Mouse (Mus musculus): ENCODE measurements around the gene Rbbp8nl. TPM values are rescaled to one million over a fixed set of nuclear protein-coding genes. Genes with fewer than 3 reads are reported as not detected.

Gene Rbbp8nl
- polyA plus RNA-seq, 1 experiment from 2014 or later = 0.84 TPM

GRCm38 (mm10) chr2:180276385-180276784 is 13.3 kb downstream of the Rbbp8nl start:
- H3K27ac ChIP-seq (replicated peaks; ENCODE audit: low read depth, low read length) = no peak overlapping the region
- peaks cover 10% of the 10 kb centered on the region for H3K4me1 ChIP-seq (ENCODE audit: control insufficient read depth, insufficient read depth, low read length)
- WGBS = 53% methylated on average over 4 of the region's 4 CpGs
- DNase-seq (ENCODE audit: low spot score) (no peak), ATAC-seq (ENCODE audit: low read depth) (no peak)
- no peaks in the 10 kb centered on the region for H3K9me3 ChIP-seq (ENCODE audit: control insufficient read depth, low read length)
- no peaks in the 10 kb centered on the region for H3K36me3 ChIP-seq (ENCODE audit: control insufficient read depth, insufficient read depth, low read length)
- H3K4me3 ChIP-seq (ENCODE audit: low read depth, low read length) = no peak overlapping the region
- no peaks in the 10 kb centered on the region; the same call in 1 of the 2 replicates for H3K27me3 ChIP-seq (replicated peaks; ENCODE audit: control insufficient read depth, insufficient read depth, low read length)
- no peak overlapping the region for H3K9ac ChIP-seq (ENCODE audit: low read depth, low read length)
- H3K4me2 ChIP-seq (ENCODE audit: low read depth, low read length) = peak overlapping the region; percentile 11; the same call in 1 of the 2 replicates

GRCm38 (mm10) chr2:180275836-180276235 is 13.8 kb downstream of the Rbbp8nl start:
- H3K27me3 ChIP-seq (replicated peaks; ENCODE audit: control insufficient read depth, insufficient read depth, low read length) = no peaks in the 10 kb centered on the region; the same call in 1 of the 2 replicates
- H3K4me2 ChIP-seq (ENCODE audit: low read depth, low read length) = peak overlapping the region; percentile 11; the same call in 1 of the 2 replicates
- DNase-seq (ENCODE audit: low spot score) = peak; percentile 92
- H3K4me3 ChIP-seq (ENCODE audit: low read depth, low read length) = no peak overlapping the region
- no peak overlapping the region for H3K27ac ChIP-seq (replicated peaks; ENCODE audit: low read depth, low read length)
- H3K4me1 ChIP-seq (ENCODE audit: control insufficient read depth, insufficient read depth, low read length) = peaks cover 10% of the 10 kb centered on the region
- WGBS = 2% methylated on average over 8 of the region's 8 CpGs
- H3K9ac ChIP-seq (ENCODE audit: low read depth, low read length) = no peak overlapping the region
- ATAC-seq (ENCODE audit: low read depth) = peak; percentile 48
- no peaks in the 10 kb centered on the region for H3K36me3 ChIP-seq (ENCODE audit: control insufficient read depth, insufficient read depth, low read length)
- no peaks in the 10 kb centered on the region for H3K9me3 ChIP-seq (ENCODE audit: control insufficient read depth, low read length)

- ATAC-seq (ENCODE audit: low read depth) = no peak
- peaks cover 10% of the 10 kb centered on the region for H3K4me1 ChIP-seq (ENCODE audit: control insufficient read depth, insufficient read depth, low read length)
- no peaks in the 10 kb centered on the region for H3K9me3 ChIP-seq (ENCODE audit: control insufficient read depth, low read length)
- no peak for DNase-seq (ENCODE audit: low spot score)
- no peak overlapping the region for H3K9ac ChIP-seq (ENCODE audit: low read depth, low read length)
- H3K27me3 ChIP-seq (replicated peaks; ENCODE audit: control insufficient read depth, insufficient read depth, low read length) = no peaks in the 10 kb centered on the region; the same call in 1 of the 2 replicates
- H3K36me3 ChIP-seq (ENCODE audit: control insufficient read depth, insufficient read depth, low read length) = no peaks in the 10 kb centered on the region
- no peak overlapping the region for H3K4me3 ChIP-seq (ENCODE audit: low read depth, low read length)
- H3K27ac ChIP-seq (replicated peaks; ENCODE audit: low read depth, low read length) = no peak overlapping the region
- H3K4me2 ChIP-seq (ENCODE audit: low read depth, low read length) = no peak overlapping the region
- WGBS = 83% methylated on average over 2 of the region's 2 CpGs
Measured at GRCm38 (mm10) chr2:180274523-180274922, 15.2 kb downstream of the Rbbp8nl start.

- Histone ChIP-seq H3K4me3 (ENCODE audit: low read depth, low read length) (peak within 1 kb of the TSS; percentile 85), H3K27ac (replicated peaks; ENCODE audit: low read depth, low read length) (peak within 1 kb of the TSS; percentile 63), H3K9me3 (ENCODE audit: control insufficient read depth, low read length) (no peaks in the 10 kb centered on the region), H3K27me3 (replicated peaks; ENCODE audit: control insufficient read depth, insufficient read depth, low read length) (no peaks in the 10 kb centered on the region; the same call in 1 of the 2 replicates), H3K36me3 (ENCODE audit: control insufficient read depth, insufficient read depth, low read length) (no peaks in the 10 kb centered on the region; the same call in 1 of the 2 replicates), H3K9ac (ENCODE audit: low read depth, low read length) (peak within 1 kb of the TSS; percentile 92), H3K4me1 (ENCODE audit: control insufficient read depth, insufficient read depth, low read length) (peaks cover 10% of the 10 kb centered on the region), H3K4me2 (ENCODE audit: low read depth, low read length) (peak within 1 kb of the TSS; percentile 96)
- 15% methylated on average over 36 of the region's 68 CpGs for WGBS
- ATAC-seq (ENCODE audit: low read depth) = peak; percentile 96
- DNase-seq (ENCODE audit: low spot score) = peak; percentile 99
Measured at GRCm38 (mm10) chr2:180273394-180274244, 16.1 kb downstream of the Rbbp8nl start, which contains the start of gene Cables2. Gene Cables2 (minus strand): TSS chr2:180273496.

- peak overlapping the region; percentile 63 for H3K27ac ChIP-seq (replicated peaks; ENCODE audit: low read depth, low read length)
- peaks cover under 1% of the 10 kb centered on the region; the same call in 1 of the 2 replicates for H3K36me3 ChIP-seq (ENCODE audit: control insufficient read depth, insufficient read depth, low read length)
- H3K4me1 ChIP-seq (ENCODE audit: control insufficient read depth, insufficient read depth, low read length) = peaks cover 10% of the 10 kb centered on the region
- no peaks in the 10 kb centered on the region for H3K9me3 ChIP-seq (ENCODE audit: control insufficient read depth, low read length)
- H3K9ac ChIP-seq (ENCODE audit: low read depth, low read length) = peak overlapping the region; percentile 92
- H3K4me2 ChIP-seq (ENCODE audit: low read depth, low read length) = peak overlapping the region; percentile 96
- WGBS = 4% methylated on average over 5 of the region's 37 CpGs
- ATAC-seq (ENCODE audit: low read depth) = peak; percentile 34
- no peaks in the 10 kb centered on the region; the same call in 1 of the 2 replicates for H3K27me3 ChIP-seq (replicated peaks; ENCODE audit: control insufficient read depth, insufficient read depth, low read length)
- peak overlapping the region; percentile 85 for H3K4me3 ChIP-seq (ENCODE audit: low read depth, low read length)
- no peak for DNase-seq (ENCODE audit: low spot score)
Measured at GRCm38 (mm10) chr2:180272884-180273321, 16.8 kb downstream of the Rbbp8nl start.

- H3K4me2 ChIP-seq (ENCODE audit: low read depth, low read length) = peak overlapping the region; percentile 96
- peak overlapping the region; percentile 85 for H3K4me3 ChIP-seq (ENCODE audit: low read depth, low read length)
- WGBS = 60% methylated on average over 5 of the region's 5 CpGs
- DNase-seq (ENCODE audit: low spot score) (no peak), ATAC-seq (ENCODE audit: low read depth) (no peak)
- peak overlapping the region; percentile 92 for H3K9ac ChIP-seq (ENCODE audit: low read depth, low read length)
- H3K27me3 ChIP-seq (replicated peaks; ENCODE audit: control insufficient read depth, insufficient read depth, low read length) = no peaks in the 10 kb centered on the region; the same call in 1 of the 2 replicates
- H3K9me3 ChIP-seq (ENCODE audit: control insufficient read depth, low read length) = no peaks in the 10 kb centered on the region
- no peak overlapping the region for H3K27ac ChIP-seq (replicated peaks; ENCODE audit: low read depth, low read length)
- H3K36me3 ChIP-seq (ENCODE audit: control insufficient read depth, insufficient read depth, low read length) = peaks cover 9% of the 10 kb centered on the region; the same call in 1 of the 2 replicates
- H3K4me1 ChIP-seq (ENCODE audit: control insufficient read depth, insufficient read depth, low read length) = peaks cover 10% of the 10 kb centered on the region
Measured at GRCm38 (mm10) chr2:180271804-180272395, 17.8 kb downstream of the Rbbp8nl start.

GRCm38 (mm10) chr2:180270537-180271255 is 19.0 kb downstream of the Rbbp8nl start:
- peaks cover 19% of the 10 kb centered on the region; the same call in 1 of the 2 replicates for H3K36me3 ChIP-seq (ENCODE audit: control insufficient read depth, insufficient read depth, low read length)
- H3K4me3 ChIP-seq (ENCODE audit: low read depth, low read length) = no peak overlapping the region
- H3K9ac ChIP-seq (ENCODE audit: low read depth, low read length) = no peak overlapping the region; the same call in 1 of the 2 replicates
- no peak overlapping the region for H3K4me2 ChIP-seq (ENCODE audit: low read depth, low read length)
- no peak for DNase-seq (ENCODE audit: low spot score)
- no peak for ATAC-seq (ENCODE audit: low read depth)
- H3K9me3 ChIP-seq (ENCODE audit: control insufficient read depth, low read length) = no peaks in the 10 kb centered on the region
- peaks cover 10% of the 10 kb centered on the region; the same call in 1 of the 2 replicates for H3K4me1 ChIP-seq (ENCODE audit: control insufficient read depth, insufficient read depth, low read length)
- H3K27ac ChIP-seq (replicated peaks; ENCODE audit: low read depth, low read length) = no peak overlapping the region
- H3K27me3 ChIP-seq (replicated peaks; ENCODE audit: control insufficient read depth, insufficient read depth, low read length) = no peaks in the 10 kb centered on the region; the same call in 1 of the 2 replicates
- WGBS = 80% methylated on average over 7 of the region's 7 CpGs

GRCm38 (mm10) chr2:180269329-180269728 is 20.4 kb downstream of the Rbbp8nl start:
- no peaks in the 10 kb centered on the region for H3K9me3 ChIP-seq (ENCODE audit: control insufficient read depth, low read length)
- H3K27ac ChIP-seq (replicated peaks; ENCODE audit: low read depth, low read length) = no peak overlapping the region
- ATAC-seq (ENCODE audit: low read depth) (no peak), DNase-seq (ENCODE audit: low spot score) (no peak)
- H3K4me3 ChIP-seq (ENCODE audit: low read depth, low read length) = no peak overlapping the region
- no peak overlapping the region for H3K4me2 ChIP-seq (ENCODE audit: low read depth, low read length)
- no peaks in the 10 kb centered on the region; the same call in 1 of the 2 replicates for H3K27me3 ChIP-seq (replicated peaks; ENCODE audit: control insufficient read depth, insufficient read depth, low read length)
- H3K36me3 ChIP-seq (ENCODE audit: control insufficient read depth, insufficient read depth, low read length) = peaks cover 19% of the 10 kb centered on the region; the same call in 1 of the 2 replicates
- no peak overlapping the region for H3K9ac ChIP-seq (ENCODE audit: low read depth, low read length)
- WGBS = 91% methylated on average over 10 of the region's 10 CpGs
- H3K4me1 ChIP-seq (ENCODE audit: control insufficient read depth, insufficient read depth, low read length) = peaks cover 10% of the 10 kb centered on the region; the same call in 1 of the 2 replicates
